Mouse (Mus musculus): ENCODE measurements around the gene Cpn1.

Cpn1 gene

GRCm38 (mm10) chr19:43939769-43940689, 46.3 kb downstream of the Cpn1 start, which contains the start of gene Dnmbp:
Dnmbp (minus strand) TSS chr19:43940191.
- DNase-seq (ENCODE audit: low read depth, low spot score): peak; percentile 53

- no peak for DNase-seq (ENCODE audit: low read depth, low spot score)
These were observed 47.1 kb downstream of the Cpn1 start for GRCm38 (mm10) chr19:43939171-43939768.

GRCm38 (mm10) chr19:43938355-43938754, 48.0 kb downstream of the Cpn1 start:
- no peak for DNase-seq (ENCODE audit: low read depth, low spot score)

GRCm38 (mm10) chr19:43930926-43931325, 55.4 kb downstream of the Cpn1 start:
- no peak for DNase-seq (ENCODE audit: low read depth, low spot score)

GRCm38 (mm10) chr19:43930366-43930765, 56.0 kb downstream of the Cpn1 start:
- DNase-seq (ENCODE audit: low read depth, low spot score): no peak

- no peak for DNase-seq (ENCODE audit: low read depth, low spot score)
These were observed 56.5 kb downstream of the Cpn1 start for GRCm38 (mm10) chr19:43929869-43930268.

- no peak for DNase-seq (ENCODE audit: low read depth, low spot score)
These were observed 58.4 kb downstream of the Cpn1 start for GRCm38 (mm10) chr19:43927967-43928366.

- no peak for DNase-seq (ENCODE audit: low read depth, low spot score)
These were observed 59.3 kb downstream of the Cpn1 start for GRCm38 (mm10) chr19:43927057-43927456.

GRCm38 (mm10) chr19:43926141-43926987, 60.0 kb downstream of the Cpn1 start:
- DNase-seq (ENCODE audit: low read depth, low spot score): no peak

- no peak for DNase-seq (ENCODE audit: low read depth, low spot score)
These were observed 62.0 kb downstream of the Cpn1 start for GRCm38 (mm10) chr19:43924361-43924760.

- DNase-seq (ENCODE audit: low read depth, low spot score): no peak
These were observed 63.4 kb downstream of the Cpn1 start for GRCm38 (mm10) chr19:43922963-43923362.

- DNase-seq (ENCODE audit: low read depth, low spot score): no peak
These were observed 64.9 kb downstream of the Cpn1 start for GRCm38 (mm10) chr19:43921410-43921809.

- no peak for DNase-seq (ENCODE audit: low read depth, low spot score)
These were observed 65.7 kb downstream of the Cpn1 start for GRCm38 (mm10) chr19:43920453-43921300.

- no peak for DNase-seq (ENCODE audit: low read depth, low spot score)
These were observed 66.5 kb downstream of the Cpn1 start for GRCm38 (mm10) chr19:43919841-43920240.

GRCm38 (mm10) chr19:43918834-43919233, 67.5 kb downstream of the Cpn1 start:
- DNase-seq (ENCODE audit: low read depth, low spot score): no peak

- no peak for DNase-seq (ENCODE audit: low read depth, low spot score)
These were observed 68.6 kb downstream of the Cpn1 start for GRCm38 (mm10) chr19:43917763-43918162.

- DNase-seq (ENCODE audit: low read depth, low spot score): no peak
These were observed 69.0 kb downstream of the Cpn1 start for GRCm38 (mm10) chr19:43917406-43917691.

GRCm38 (mm10) chr19:43916586-43917405, 69.6 kb downstream of the Cpn1 start:
- no peak for DNase-seq (ENCODE audit: low read depth, low spot score)

- no peak for DNase-seq (ENCODE audit: low read depth, low spot score)
These were observed 70.9 kb downstream of the Cpn1 start for GRCm38 (mm10) chr19:43915431-43915830.

- no peak for DNase-seq (ENCODE audit: low read depth, low spot score)
These were observed 71.4 kb downstream of the Cpn1 start for GRCm38 (mm10) chr19:43914986-43915385.
